Mouse (Mus musculus) large intestine, adult 2 months (tissue): ENCODE measurements at regions not wholly inside any gene's neighbourhood (a gene's known extent, or its start where the extent isn't known, plus 50 kb on each side); places are given as distances from the start of the nearest gene placed in this dataset.
"Not testable (repeated sequence)": the region's sequence is repeated elsewhere in the genome, so short reads cannot be mapped to it uniquely, and the experiment has no call there.

Experiments used
- DNase-seq: peaks from one replicate; pipeline ENCODE4 v3.0.0-alpha.2; 2012; ENCODE audit warnings: low read depth, low spot score
- WGBS: fragments of 180-500 bp; shearing (Covaris S2); methylation state at CpG from one replicate; pipeline ENCODE4 v1.1.7; 2018; 5-methylcytosine and 5-hydroxymethylcytosine counted together

DNA sequence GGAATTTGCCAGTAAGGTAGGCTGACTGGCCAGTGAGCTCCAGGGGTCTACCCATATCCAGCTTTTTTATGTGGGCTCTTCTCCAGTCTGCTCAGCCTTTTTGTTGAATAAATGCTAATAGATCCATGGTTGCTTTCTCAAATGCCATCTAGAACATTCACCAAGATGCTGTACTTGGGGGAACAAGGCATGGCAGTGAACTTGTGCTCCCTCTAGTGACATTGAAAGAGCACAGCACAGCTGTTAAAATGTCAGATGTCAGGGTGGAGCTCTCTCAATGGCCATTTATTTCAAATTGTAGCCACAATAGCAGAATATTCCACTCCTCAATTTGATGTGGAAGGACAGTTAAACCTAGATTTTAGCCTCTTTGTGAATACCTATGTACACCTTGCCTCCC, 86.3 kb downstream of the Kcnk1 start:
- no peak for DNase-seq

DNA sequence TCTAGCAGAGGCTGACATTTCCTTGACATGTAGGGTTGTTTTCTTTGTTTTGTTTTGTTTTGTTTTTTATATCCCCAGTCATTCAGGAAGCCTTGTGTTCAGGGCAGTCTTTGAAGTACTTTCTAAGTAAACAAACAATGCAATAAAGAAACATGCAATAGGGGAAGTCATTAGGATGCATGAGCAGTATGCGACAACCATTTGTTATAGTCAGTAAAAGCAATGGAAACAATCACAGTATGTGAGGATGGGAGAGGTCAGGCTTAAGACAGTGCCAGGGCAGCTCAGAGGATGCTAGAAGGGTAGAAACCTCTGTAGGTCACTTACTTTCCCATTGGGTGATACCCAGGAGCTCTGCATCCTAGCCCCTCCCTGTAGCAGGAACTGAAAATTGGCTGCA, 87.9 kb downstream of the Kcnk1 start:
- 20% methylated on average over 1 of the region's 1 CpGs for WGBS
- no peak for DNase-seq

DNA sequence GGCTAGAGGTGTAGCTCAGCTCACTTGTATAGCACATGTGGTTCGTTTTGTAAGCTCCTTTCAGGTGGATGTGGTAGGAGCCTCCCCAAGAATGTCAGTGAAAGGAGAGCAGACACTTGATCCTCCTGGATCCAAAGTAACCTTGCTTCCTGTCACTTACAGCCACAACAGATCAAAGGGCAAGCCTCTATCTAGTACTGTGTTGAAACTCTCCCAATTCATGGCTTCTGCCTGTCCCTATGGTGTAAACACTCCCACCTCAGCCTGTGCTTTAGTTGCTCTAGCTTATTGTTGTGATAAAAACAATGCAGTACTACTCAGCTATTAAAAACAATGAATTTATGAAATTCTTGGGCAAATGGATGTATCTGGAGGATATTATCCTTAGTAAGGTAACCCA, 95.8 kb downstream of the Kcnk1 start:
- 66% methylated on average over 1 of the region's 1 CpGs for whole genome bisulfite sequencing
- no peak for DNase-seq

DNA sequence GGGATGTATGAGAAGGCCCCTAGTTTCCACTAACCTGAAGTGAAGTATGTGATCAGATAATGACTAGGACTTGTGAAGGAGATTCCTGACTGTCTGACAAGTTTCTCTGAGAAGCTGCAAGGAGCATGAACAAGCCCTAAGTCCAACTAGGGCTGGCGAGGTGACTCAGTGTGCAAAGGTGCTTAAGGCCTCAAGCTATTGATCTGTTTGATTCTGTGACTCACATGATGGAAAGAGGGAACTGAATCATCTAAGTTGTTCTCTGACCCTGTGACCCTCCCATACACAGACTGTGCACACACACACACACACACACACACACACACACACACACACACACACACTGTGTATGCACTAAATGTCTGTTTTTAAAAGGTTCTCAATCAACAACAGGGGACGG, 99.0 kb downstream of the Kcnk1 start:
- 31% methylated on average over 2 of the region's 2 CpGs for WGBS
- DNase-seq = no peak

DNA sequence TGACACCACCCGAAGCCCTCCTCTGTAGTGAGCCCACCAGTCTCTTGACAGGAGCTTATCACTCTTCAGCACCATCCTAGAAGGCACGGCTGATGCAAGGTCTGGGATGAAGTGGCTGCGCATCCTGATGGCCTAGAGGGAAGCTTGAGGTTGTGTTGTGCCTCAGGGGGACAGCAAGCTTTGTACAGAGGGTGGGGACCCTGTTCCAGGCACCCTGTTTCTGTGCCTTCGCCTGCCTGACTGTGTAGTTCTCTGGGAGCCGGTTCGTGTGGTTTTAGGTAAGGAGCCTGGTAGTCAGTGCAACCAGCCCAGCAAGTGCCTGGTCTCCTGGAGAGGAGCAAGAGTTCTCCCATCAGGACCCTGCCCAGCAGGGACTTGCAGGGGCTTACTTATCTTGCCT, 101.1 kb downstream of the Kcnk1 start:
- DNase-seq = no peak
- WGBS = 67% methylated on average over 6 of the region's 6 CpGs

DNA sequence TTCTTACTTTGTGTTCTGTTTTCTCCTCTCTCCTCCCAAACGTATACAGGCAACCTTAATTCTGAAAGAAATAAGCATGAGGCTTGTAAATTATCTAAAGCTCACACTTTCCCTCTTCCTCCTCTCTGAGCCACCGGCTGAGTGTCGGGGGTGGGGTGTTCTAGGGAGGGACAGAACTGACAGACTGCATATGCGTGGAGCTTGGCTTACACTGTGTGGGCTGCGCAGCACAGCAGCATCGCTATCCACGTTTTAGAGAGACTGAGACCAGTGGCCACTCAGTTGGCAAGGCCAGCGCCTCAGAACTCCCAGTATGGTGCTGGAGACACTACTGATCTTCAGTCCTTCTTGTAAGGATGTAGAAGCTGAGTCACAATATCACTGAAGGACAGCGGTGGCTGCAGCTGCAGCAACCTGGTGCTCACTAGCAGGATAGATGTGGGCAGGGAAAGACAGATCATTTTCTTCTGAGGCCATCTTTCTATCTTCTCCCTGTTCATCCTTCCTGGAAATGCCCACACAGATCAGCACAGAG, 101.7 kb downstream of the Kcnk1 start:
- no peak for DNase-seq
- 53% methylated on average over 9 of the region's 9 CpGs for WGBS

DNA sequence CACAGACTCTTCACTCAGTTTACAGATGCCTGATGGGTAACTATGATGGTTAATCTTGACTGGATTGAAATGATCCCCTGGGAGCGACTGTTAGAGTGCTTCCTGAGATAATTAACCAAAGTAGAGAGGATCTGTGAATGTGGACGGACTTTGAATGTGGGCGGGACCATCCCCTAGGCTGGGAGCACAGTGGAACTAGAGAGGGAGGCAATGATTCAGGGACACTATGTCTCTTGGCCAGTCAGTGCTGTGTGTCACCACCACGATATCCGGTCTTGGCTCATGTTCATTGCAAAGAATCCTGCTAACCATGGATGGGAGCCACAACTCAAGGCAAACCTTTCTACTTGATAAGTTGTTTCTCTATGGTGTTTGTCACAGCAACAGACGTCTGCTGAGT, 103.9 kb downstream of the Kcnk1 start:
- 67% methylated on average over 6 of the region's 6 CpGs for WGBS
- DNase-seq = no peak

DNA sequence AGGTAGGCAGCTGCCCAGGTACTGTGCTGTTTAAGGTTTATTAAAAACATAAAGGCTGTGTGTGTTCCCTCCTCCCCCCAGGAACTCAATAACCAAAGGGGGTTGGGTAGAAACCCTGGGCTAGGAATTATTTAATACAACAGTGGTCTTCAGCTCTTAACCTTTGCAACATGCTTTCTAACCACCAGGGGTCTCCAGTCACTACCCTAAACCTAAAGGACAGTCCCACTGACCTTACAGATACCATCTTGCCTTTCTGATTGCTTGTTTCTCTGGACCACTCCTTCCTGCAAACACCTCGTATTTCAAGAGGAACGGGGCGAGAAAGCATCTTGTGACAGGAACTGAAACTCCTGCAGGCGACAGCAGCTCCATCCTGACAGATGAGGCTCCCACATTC, 104.9 kb downstream of the Kcnk1 start:
- DNase-seq = no peak
- 68% methylated on average over 4 of the region's 4 CpGs for WGBS

DNA sequence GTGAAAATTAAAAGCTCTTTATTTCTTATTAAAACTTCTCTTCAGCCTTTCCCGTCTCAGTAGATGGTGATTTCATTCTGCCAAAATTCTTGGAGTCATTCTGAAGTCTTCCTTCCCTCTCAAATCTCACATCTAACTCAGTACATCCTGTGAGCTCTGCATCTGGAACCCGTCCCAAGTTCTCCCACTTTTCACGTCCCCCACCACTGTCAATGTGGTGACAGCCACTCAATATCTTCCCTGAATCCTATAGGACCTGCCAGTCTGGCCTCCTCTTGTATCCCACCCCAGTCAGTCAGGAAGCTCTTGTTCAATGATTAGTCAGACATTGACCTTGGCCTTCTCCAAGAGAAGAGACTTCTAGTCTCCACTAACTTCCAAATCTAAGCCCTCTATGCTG, 110.1 kb downstream of the Kcnk1 start:
- 86% methylated on average over 3 of the region's 3 CpGs for WGBS
- no peak for DNase-seq

DNA sequence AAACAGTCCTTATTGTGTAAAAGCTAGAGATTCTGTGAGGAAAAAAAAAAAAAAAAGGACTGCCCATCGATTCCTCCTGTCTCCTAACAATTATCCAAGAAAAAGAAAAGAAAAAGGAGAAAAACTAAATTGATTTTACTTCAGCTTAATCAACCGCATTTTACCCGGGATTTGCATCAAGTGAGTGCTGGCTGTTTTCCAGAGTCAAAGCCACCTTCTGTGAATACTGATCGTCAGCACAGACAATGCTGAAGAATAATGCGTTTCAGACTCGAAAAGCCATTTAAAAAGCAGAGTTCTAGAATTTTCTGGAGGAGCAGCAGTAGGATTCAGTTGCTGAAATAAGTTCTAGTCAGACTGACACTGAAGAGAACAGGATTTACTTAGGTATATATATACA, 131.1 kb downstream of the Kcnk1 start:
- DNase-seq = no peak
- 69% methylated on average over 6 of the region's 6 CpGs for WGBS

DNA sequence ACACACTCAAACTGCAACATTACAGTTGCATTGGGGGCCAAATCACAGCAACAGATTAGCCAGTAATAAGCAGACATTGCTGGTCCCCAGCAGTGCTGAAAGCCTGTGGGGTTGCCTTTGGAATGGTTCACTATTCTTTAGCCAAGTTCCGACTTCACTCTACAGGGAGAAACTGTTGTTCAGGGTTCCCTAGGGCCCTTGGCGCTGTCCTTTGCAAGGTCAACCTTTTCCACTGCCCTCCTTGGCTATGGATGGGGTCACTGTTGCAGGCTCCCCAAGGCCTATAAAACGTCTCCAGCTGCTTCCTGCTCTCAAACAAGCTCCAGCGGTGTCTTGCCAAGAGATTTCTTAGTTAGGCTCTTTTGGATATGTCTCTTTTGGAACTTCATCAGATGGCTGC, 137.1 kb downstream of the Kcnk1 start:
- no peak for DNase-seq
- 50% methylated on average over 4 of the region's 4 CpGs for WGBS

DNA sequence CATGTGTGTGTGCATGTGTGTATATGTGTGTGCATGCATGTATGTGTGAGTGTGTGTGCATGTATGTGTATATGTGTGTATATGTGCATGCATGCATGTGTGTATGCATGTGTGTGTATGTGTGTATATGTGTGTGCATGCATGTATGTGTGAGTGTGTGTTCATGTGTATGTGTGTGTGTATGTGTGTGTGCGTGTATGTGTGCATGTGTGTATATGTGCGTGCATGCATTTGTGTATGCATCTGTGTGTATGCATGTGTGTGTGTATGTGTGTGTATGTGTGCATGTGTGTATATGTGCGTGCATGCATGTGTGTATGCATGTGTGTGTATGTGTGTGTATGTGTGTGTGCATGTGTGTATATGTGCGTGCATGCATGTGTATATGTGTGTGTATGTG, 137.9 kb downstream of the Kcnk1 start:
- 97% methylated on average over 4 of the region's 4 CpGs for WGBS
- not testable (repeated sequence) for DNase-seq

DNA sequence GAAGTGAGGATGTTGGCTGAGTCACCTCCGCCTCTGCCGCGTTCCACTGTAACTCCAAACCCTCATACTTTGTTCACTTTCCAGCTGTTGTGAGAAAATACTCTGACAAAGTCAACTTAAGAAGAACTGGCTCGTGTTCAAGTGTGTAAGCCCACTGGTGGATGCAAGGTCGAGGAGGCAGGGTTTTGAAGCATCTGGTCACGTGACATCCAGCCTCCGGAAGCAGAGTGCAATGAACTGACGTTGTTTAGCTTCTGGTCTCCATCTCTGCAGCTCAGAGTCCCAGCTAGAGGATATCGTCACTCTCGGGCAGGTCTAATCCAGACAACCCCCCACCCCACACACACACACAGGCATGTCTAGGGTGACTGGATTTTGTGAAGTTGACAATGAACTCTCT, 140.1 kb downstream of the Kcnk1 start:
- 38% methylated on average over 10 of the region's 10 CpGs for WGBS
- no peak for DNase-seq

DNA sequence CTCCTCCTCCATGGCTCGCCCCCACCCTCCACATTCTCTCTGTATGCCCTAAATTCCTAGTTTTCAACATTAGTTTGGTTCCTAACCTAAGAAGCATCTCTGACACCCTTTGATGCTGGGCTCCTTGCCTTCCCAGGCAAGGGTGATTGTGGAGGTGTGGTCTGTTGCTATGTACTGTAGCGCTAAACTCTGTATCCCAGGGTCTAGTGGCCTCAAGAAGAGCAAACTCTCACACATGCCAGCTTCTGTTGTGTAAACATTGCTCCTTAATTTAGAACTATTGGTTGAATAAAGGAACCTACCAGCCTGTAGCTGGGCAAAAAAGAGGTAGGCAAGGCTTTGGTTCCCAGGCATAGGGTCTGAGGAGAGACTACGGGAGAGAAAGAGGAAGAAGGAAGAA, 140.6 kb downstream of the Kcnk1 start:
- DNase-seq = no peak

DNA sequence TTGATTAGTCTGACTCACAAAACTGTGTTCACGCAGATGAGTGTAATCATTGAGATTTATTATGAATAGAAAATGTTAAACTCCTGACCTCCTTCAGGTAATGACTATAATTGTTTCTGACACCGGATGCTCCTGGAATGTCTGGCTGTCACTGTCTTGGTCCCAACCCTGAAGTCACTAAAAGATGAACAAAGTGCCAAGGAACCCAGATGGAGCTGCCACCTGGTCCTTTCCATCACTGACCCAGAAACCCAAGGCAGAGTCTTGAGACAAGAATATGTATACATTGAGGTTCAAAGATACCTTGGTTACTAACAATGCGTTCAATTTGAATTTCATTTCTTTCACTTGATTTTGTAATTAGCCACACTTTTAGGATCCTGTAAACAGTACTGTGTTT, 142.0 kb downstream of the Kcnk1 start:
- 82% methylated on average over 3 of the region's 3 CpGs for WGBS

More for the DNA sequence above, 140.6 kb downstream of the Kcnk1 start:
- 42% methylated on average over 3 of the region's 3 CpGs for WGBS

DNA sequence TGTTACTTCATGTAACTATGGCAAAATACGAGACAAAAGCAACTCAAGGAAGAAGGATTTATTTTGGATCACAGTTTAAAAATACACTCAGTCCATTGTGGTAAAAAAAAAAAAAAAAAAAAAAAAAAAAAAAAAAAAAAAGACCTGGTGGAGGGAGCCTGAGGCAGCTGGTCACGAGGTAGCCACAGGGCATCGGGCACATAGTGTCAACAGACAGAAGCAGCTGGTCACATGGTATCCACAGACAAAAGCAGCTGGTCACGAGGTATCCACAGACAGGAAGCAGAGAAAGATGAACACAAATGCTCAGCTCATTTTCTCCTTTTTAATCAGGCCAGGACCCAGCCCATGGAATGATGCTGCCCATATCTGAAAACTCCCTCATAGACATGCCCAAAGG, 142.5 kb downstream of the Kcnk1 start:
- DNase-seq = no peak
- 66% methylated on average over 4 of the region's 4 CpGs for WGBS

More for the DNA sequence above, 142.0 kb downstream of the Kcnk1 start:
- no peak for DNase-seq

DNA sequence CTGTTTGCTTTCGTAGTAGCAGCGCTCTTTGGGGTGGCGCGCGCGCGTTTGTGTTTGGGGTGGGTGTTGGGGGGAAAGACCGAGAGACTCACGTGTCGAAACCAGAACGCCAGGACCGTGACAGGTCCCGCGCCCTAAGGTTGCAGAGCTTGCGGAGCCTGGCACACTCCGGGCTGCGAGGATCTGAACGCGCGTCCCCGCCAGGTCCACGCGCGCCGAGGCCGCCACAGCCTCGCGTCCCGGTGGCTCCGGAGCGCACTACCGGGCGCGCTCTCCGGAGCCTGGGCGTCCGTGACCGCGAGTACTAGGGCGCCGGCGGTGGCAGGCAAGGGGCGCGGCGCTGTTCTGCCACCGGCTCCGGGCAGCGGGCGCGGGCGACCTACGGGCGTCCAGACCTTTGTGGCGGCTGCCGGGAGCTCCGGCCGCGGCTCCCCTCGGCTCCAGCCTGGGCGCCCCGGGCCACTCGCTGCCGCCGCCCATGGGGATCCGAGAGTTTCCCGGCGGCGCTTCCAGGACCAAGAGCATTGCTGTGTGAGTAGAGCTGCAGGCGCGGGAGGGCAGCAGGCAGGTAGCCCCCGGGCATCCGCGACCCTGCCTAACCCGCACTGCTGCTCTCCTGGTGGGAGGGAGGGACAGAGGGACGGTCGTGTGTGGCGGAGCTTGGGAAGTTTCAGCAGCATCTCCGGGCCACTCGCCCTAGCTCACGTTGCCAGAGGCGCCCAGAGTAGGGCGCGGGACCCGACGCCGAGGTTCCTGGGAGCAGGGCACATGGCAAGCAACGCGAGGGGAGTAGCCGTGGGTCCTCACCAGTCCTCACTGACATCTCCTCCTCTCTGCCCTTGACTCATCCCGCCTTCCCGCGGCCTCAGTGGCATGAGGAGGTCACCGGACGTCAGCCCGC, 143.9 kb downstream of the Kcnk1 start:
- no peak for DNase-seq
- WGBS = 2% methylated on average over 95 of the region's 95 CpGs

DNA sequence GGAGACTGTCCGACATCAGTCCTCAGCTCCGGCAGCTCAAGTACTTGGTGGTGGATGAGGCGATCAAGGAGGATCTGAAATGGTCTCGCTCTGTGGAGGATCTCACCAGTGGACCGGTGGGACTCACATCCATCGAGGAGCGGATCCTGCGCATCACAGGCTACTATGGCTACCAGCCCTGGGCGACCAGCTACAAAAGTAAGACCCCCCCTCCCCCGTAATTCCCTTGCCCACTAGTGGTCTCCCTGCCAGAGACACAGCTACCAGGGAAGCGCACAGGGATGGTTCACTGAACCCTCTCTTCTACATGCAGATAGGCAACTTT, 144.5 kb downstream of the Kcnk1 start:
- DNase-seq = no peak
- WGBS = 25% methylated on average over 11 of the region's 11 CpGs

DNA sequence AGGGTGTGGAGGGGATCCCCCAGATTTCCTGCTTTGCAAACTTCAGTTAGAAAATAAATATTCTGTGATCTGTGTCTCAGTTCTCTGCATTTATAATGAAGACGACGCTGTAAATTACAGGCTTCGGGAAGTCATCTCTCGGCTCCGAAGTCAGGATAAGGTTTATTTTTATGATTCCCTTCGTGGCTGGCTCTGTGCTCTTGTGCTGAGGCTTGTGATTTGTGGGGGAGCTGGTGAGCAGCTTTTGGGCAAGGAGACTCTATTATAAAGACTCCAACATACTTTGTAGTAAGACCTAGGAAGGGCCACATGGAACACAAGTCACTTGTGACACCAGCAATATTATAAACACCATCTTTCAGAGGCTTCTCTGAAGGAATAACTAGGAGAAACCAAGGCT, 146.0 kb downstream of the Kcnk1 start:
- no peak for DNase-seq
- 75% methylated on average over 6 of the region's 6 CpGs for WGBS

DNA sequence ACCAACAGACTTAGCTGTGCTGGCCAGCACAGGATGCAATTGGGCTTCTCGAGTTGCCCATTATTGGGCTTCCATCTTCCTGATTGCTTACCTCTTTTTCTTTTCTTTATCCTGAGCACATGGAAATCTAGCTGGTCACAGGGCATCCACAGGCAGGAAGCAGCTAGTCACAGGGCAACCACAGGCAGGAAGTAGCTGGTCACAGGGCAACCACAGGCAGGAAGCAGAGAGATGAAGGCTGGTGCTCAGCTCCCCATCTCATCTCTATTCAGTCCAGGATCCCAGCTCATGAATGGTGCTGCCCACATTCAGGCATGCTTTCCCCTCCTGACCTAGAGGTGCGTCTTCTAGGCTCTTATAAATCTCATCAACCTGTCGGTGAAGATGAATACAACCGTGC, 146.8 kb upstream of the Slc35f3 start:
- no peak for DNase-seq
- 61% methylated on average over 4 of the region's 4 CpGs for WGBS

DNA sequence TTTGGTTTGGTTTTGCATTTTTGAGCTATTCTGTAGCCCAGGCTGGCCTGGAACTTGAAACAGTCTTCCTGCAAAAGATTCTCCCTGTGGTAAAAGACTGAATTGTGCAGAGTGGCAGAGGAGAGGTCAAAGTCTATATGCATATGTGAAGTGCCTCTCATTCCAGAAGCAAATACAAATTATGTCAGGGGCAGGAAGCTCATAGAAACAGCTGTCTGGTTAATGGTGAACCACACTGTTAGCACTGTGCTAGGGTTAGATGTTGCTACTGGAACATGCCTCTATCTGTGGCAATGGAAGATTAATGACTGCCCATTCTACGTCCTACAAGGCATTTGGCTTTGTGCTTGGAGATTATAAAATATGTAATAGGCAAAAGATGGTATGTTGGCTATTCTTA, 144.4 kb upstream of the Slc35f3 start:
- peak; percentile 16 for DNase-seq
- WGBS = 30% methylated on average over 1 of the region's 1 CpGs
